Mouse (Mus musculus) fat pad, adult 2 months (tissue): Measurements from ENCODE around the gene Lonrf2.

ENCODE experiments used
- DNase-seq: peaks from one replicate; pipeline ENCODE4 v3.0.0-alpha.2; 2011; ENCODE audit warnings: low read depth, low spot score; ENCODE audit errors: extremely low read depth

Gene Lonrf2

GRCm38 (mm10) chr1:38839944-38840343 is 3.4 kb upstream of the Lonrf2 start:
- DNase-seq: no peak

- no peak for DNase-seq
Observed at GRCm38 (mm10) chr1:38835568-38836476, 689 bp downstream of the Lonrf2 start.

- DNase-seq: no peak
Observed at GRCm38 (mm10) chr1:38834899-38835298, 1.6 kb downstream of the Lonrf2 start.

- no peak for DNase-seq
Observed at GRCm38 (mm10) chr1:38824926-38825325, 11.6 kb downstream of the Lonrf2 start.

- DNase-seq: no peak
Observed at GRCm38 (mm10) chr1:38823851-38824250, 12.7 kb downstream of the Lonrf2 start.

GRCm38 (mm10) chr1:38819691-38820090 is 16.8 kb downstream of the Lonrf2 start:
- no peak for DNase-seq

GRCm38 (mm10) chr1:38817671-38818070 is 18.8 kb downstream of the Lonrf2 start:
- no peak for DNase-seq

GRCm38 (mm10) chr1:38817268-38817667 is 19.2 kb downstream of the Lonrf2 start:
- DNase-seq: no peak

- DNase-seq: no peak
Observed at GRCm38 (mm10) chr1:38816306-38816705, 20.2 kb downstream of the Lonrf2 start.

GRCm38 (mm10) chr1:38807121-38807520 is 29.4 kb downstream of the Lonrf2 start:
- no peak for DNase-seq

GRCm38 (mm10) chr1:38800402-38800801 is 36.1 kb downstream of the Lonrf2 start:
- DNase-seq: no peak

GRCm38 (mm10) chr1:38799304-38799703 is 37.2 kb downstream of the Lonrf2 start:
- no peak for DNase-seq

- DNase-seq: no peak
Observed at GRCm38 (mm10) chr1:38796936-38797335, 39.6 kb downstream of the Lonrf2 start.

- no peak for DNase-seq
Observed at GRCm38 (mm10) chr1:38795496-38795895, 41.0 kb downstream of the Lonrf2 start.

GRCm38 (mm10) chr1:38791016-38791810 is 45.3 kb downstream of the Lonrf2 start:
- no peak for DNase-seq

GRCm38 (mm10) chr1:38789988-38790602 is 46.4 kb downstream of the Lonrf2 start:
- no peak for DNase-seq

GRCm38 (mm10) chr1:38788904-38789303 is 47.6 kb downstream of the Lonrf2 start:
- DNase-seq: no peak

GRCm38 (mm10) chr1:38787443-38787842 is 49.1 kb downstream of the Lonrf2 start:
- DNase-seq: no peak

- no peak for DNase-seq
Observed at GRCm38 (mm10) chr1:38786358-38786757, 50.2 kb downstream of the Lonrf2 start.

- no peak for DNase-seq
Observed at GRCm38 (mm10) chr1:38778271-38778670, 58.2 kb downstream of the Lonrf2 start.

- DNase-seq: no peak
Observed at GRCm38 (mm10) chr1:38777500-38777899, 59.0 kb downstream of the Lonrf2 start.
